In genomic region chr4:46345056-46345772, GRCm38 (mm10) we compare ENCODE assay signal across 9 mouse cellular contexts. TPM values are rescaled to one million over a fixed set of nuclear protein-coding genes. Genes with fewer than 3 reads are reported as not detected.
DNase-seq lines count a peak whose midpoint lies in the region; ATAC-seq and TF ChIP-seq lines count a peak whose summit lies in the region.
"Had no signal": no experiment of that assay in that cellular context is flagged by ENCODE, and none has a peak within 500 bp of the region (broad histone marks: within the 10 kb centered on the region; RNA-seq: fewer than 3 reads in every experiment).

No protein-coding gene starts in this region.

- peaks cover 95% of the 10 kb centered on the region for H3K27me3 ChIP-seq in forebrain, embryonic 11.5 days (ENCODE audit: control insufficient read depth, insufficient read depth, low read length)
- H3K27me3 ChIP-seq in limb, embryonic 14.5 days (ENCODE audit: control insufficient read depth, insufficient read depth, low read length): peaks cover 98% of the 10 kb centered on the region
- H3K27me3 ChIP-seq in stomach, embryonic 14.5 days (ENCODE audit: control insufficient read depth, insufficient read depth, low read length): peaks cover 78% of the 10 kb centered on the region

- 2% methylated on average over 66 of the region's 67 CpGs for WGBS in forebrain, embryonic 11.5 days
- WGBS in limb, embryonic 14.5 days: 2% methylated on average over 63 of the region's 67 CpGs
- WGBS in stomach, embryonic 14.5 days: 3% methylated on average over 66 of the region's 67 CpGs

- peak; percentile 23 for DNase-seq in retina, postnatal 1 day
- no peak for DNase-seq in retina, embryonic 14.5 days (ENCODE audit: low spot score)
- peak; percentile 60 for DNase-seq in forebrain, embryonic 11.5 days (ENCODE audit: low spot score)
- no peak for DNase-seq in limb, embryonic 14.5 days (ENCODE audit: low spot score)
- DNase-seq in gastrocnemius, adult 18-20 months (ENCODE audit: low spot score): no peak
- DNase-seq in spleen, adult 18-20 months: no peak
- no peak for DNase-seq in heart, postnatal 4 days

- H3K9me3 ChIP-seq in forebrain, embryonic 11.5 days (ENCODE audit: control insufficient read depth, low read length): no peaks in the 10 kb centered on the region
- no peaks in the 10 kb centered on the region for H3K9me3 ChIP-seq in limb, embryonic 14.5 days (ENCODE audit: control insufficient read depth, low read length)
- H3K9me3 ChIP-seq in stomach, embryonic 14.5 days (ENCODE audit: control insufficient read depth, low read depth, low read length): no peaks in the 10 kb centered on the region

- TF ChIP-seq POLR2A in limb, embryonic 14.5 days (IDR thresholded peaks at IDR 0.05; ENCODE audit: borderline replicate concordance, extremely low read depth, insufficient read depth, insufficient read length): no peak

- ATAC-seq in forebrain, embryonic 11.5 days (replicated peaks; ENCODE audit: low FRiP score): no peak
- no peak for ATAC-seq in limb, embryonic 14.5 days (ENCODE audit: low FRiP score, low read depth)
- ATAC-seq in stomach, embryonic 14.5 days (ENCODE audit: insufficient number of reproducible peaks, insufficient read depth, low FRiP score, low read depth): no peak

- H3K9ac ChIP-seq in forebrain, embryonic 11.5 days (ENCODE audit: low read length): no peak overlapping the region
- no peak overlapping the region for H3K9ac ChIP-seq in limb, embryonic 14.5 days (ENCODE audit: low read depth, low read length, severe bottlenecking)
- H3K9ac ChIP-seq in stomach, embryonic 14.5 days (replicated peaks; ENCODE audit: low read depth, low read length): no peak overlapping the region

- H3K4me1 ChIP-seq in forebrain, embryonic 11.5 days (replicated peaks; ENCODE audit: control insufficient read depth, insufficient read depth, low read length): 0 out of 2 replicates have a peak, but pooled peaks cover 2% of the 10 kb centered on the region
- H3K4me1 ChIP-seq in limb, embryonic 14.5 days (ENCODE audit: control insufficient read depth, insufficient read depth, low read length): no peaks in the 10 kb centered on the region
- 0 out of 2 replicates have a peak, but pooled peaks cover 3% of the 10 kb centered on the region for H3K4me1 ChIP-seq in stomach, embryonic 14.5 days (ENCODE audit: control insufficient read depth, insufficient read depth, low read length)

- no peak overlapping the region for H3K4me2 ChIP-seq in forebrain, embryonic 11.5 days (ENCODE audit: low read depth, low read length, severe bottlenecking)
- H3K4me2 ChIP-seq in limb, embryonic 14.5 days (replicated peaks; ENCODE audit: low read depth, low read length, severe bottlenecking): peak overlapping the region; percentile 53
- H3K4me2 ChIP-seq in stomach, embryonic 14.5 days (replicated peaks; ENCODE audit: low read depth, low read length): no peak overlapping the region

- H3K27ac ChIP-seq in forebrain, embryonic 11.5 days (ENCODE audit: low read depth, low read length): no peak overlapping the region
- no peak overlapping the region for H3K27ac ChIP-seq in limb, embryonic 14.5 days (replicated peaks; ENCODE audit: low read depth, low read length)
- no peak overlapping the region for H3K27ac ChIP-seq in stomach, embryonic 14.5 days (ENCODE audit: low read length)

- H3K36me3 ChIP-seq in forebrain, embryonic 11.5 days (ENCODE audit: control insufficient read depth, insufficient read depth, low read length): no peaks in the 10 kb centered on the region
- no peaks in the 10 kb centered on the region for H3K36me3 ChIP-seq in limb, embryonic 14.5 days (ENCODE audit: control insufficient read depth, insufficient read depth, low read length)
- no peaks in the 10 kb centered on the region for H3K36me3 ChIP-seq in stomach, embryonic 14.5 days (ENCODE audit: control insufficient read depth, insufficient read depth, low read length)

- H3K4me3 ChIP-seq in forebrain, embryonic 11.5 days (ENCODE audit: low read depth, low read length): peak overlapping the region; percentile 26; the same call in 1 of the 2 replicates
- peak overlapping the region; percentile 39 for H3K4me3 ChIP-seq in limb, embryonic 14.5 days (replicated peaks; ENCODE audit: low read length)
- H3K4me3 ChIP-seq in stomach, embryonic 14.5 days (ENCODE audit: low read depth, low read length): peak overlapping the region; percentile 32

RNA-seq across cellular contexts. Expression of gene Foxe1, which starts 1.8 kb away (rescaled TPM):
- polyA plus RNA-seq in forebrain, embryonic 11.5 days (2014; fragmentation: Nextera tagmentation; extraction: Ambion mirVana): 0.08 TPM in 1 of 2 replicates, not detected in the other
- not detected in 2 replicates for polyA plus RNA-seq in limb, embryonic 14.5 days (2012; rRNA removed)
- not detected in 2 replicates for polyA plus RNA-seq in limb, embryonic 14.5 days (2014; fragmentation: Nextera tagmentation; extraction: Ambion mirVana)
- polyA plus RNA-seq in stomach, embryonic 14.5 days (2014; fragmentation: Nextera tagmentation; extraction: Ambion mirVana): 0.27 and 0.60 TPM in 2 replicates
- not detected for total RNA-seq in gastrocnemius, adult 18-20 months (2021)
- total RNA-seq in heart, postnatal 4 days (2021): under 1 TPM in 1 of 2 experiments, not detected in 1; 0.14 TPM
- total RNA-seq: adrenal gland, postnatal 10 days had no signal

RNA-seq across cellular contexts. Expression of gene Trmo, which starts 44.0 kb away (rescaled TPM):
- 10.9 and 11.6 TPM in 2 replicates for polyA plus RNA-seq in forebrain, embryonic 11.5 days (2014; fragmentation: Nextera tagmentation; extraction: Ambion mirVana)
- 9.1 and 9.2 TPM in 2 replicates for polyA plus RNA-seq in limb, embryonic 14.5 days (2012; rRNA removed)
- polyA plus RNA-seq in limb, embryonic 14.5 days (2014; fragmentation: Nextera tagmentation; extraction: Ambion mirVana): 7.8 and 11.3 TPM in 2 replicates
- 8.9 and 11.2 TPM in 2 replicates for polyA plus RNA-seq in stomach, embryonic 14.5 days (2014; fragmentation: Nextera tagmentation; extraction: Ambion mirVana)
- 1 to 10 TPM; 2.6 to 3.1 TPM for total RNA-seq in gastrocnemius, adult 18-20 months (2021)
- 1 to 10 TPM; 3.8 to 5.4 TPM for total RNA-seq in heart, postnatal 4 days (2021)

Comparison
In these comparisons a context has a peak if more than half of its experiments do, and no peak if none do; other contexts are left out.
1. DNase-seq: peak in retina, postnatal 1 day (single experiment) and forebrain, embryonic 11.5 days (single experiment); none in retina, embryonic 14.5 days (single experiment), limb, embryonic 14.5 days (single experiment), gastrocnemius, adult 18-20 months (single experiment), spleen, adult 18-20 months (0 of 2) and heart, postnatal 4 days (single experiment).
2. Peak in every context shown above with its lines, with median percentiles within 50 percentile points of each other: H3K4me3 ChIP-seq.